Mouse (Mus musculus): ENCODE measurements at regions not wholly inside any gene's neighbourhood (a gene's known extent, or its start where the extent isn't known, plus 50 kb on each side); places are given as distances from the start of the nearest gene placed in this dataset.
A peak's percentile ranks its signal among the peaks of the same experiment; 100 is the strongest.

GRCm38 (mm10) chr7:145043455-145044149 is 103.9 kb upstream of the Ccnd1 start:
- no peak for DNase-seq (ENCODE audit: low spot score)

- DNase-seq (ENCODE audit: low spot score), result no peak
Observed at GRCm38 (mm10) chr7:145040871-145041270, 101.1 kb upstream of the Ccnd1 start.

- DNase-seq (ENCODE audit: low spot score), result no peak
Observed at GRCm38 (mm10) chr7:145034385-145034784, 94.7 kb upstream of the Ccnd1 start.

GRCm38 (mm10) chr7:145031275-145031674 is 91.5 kb upstream of the Ccnd1 start:
- no peak for DNase-seq (ENCODE audit: low spot score)

- DNase-seq (ENCODE audit: low spot score), result peak; percentile 75
Observed at GRCm38 (mm10) chr7:145030635-145031141, 91.0 kb upstream of the Ccnd1 start.

- DNase-seq (ENCODE audit: low spot score), result no peak
Observed at GRCm38 (mm10) chr7:145029622-145030021, 89.9 kb upstream of the Ccnd1 start.

- no peak for DNase-seq (ENCODE audit: low spot score)
Observed at GRCm38 (mm10) chr7:145029124-145029523, 89.4 kb upstream of the Ccnd1 start.

GRCm38 (mm10) chr7:145027061-145027460 is 87.3 kb upstream of the Ccnd1 start:
- no peak for DNase-seq (ENCODE audit: low spot score)

- DNase-seq (ENCODE audit: low spot score), result no peak
Observed at GRCm38 (mm10) chr7:145026014-145026285, 86.2 kb upstream of the Ccnd1 start.

GRCm38 (mm10) chr7:145025186-145026013 is 85.7 kb upstream of the Ccnd1 start:
- no peak for DNase-seq (ENCODE audit: low spot score)

GRCm38 (mm10) chr7:145024651-145025050 is 84.9 kb upstream of the Ccnd1 start:
- no peak for DNase-seq (ENCODE audit: low spot score)

- peak; percentile 27 for DNase-seq (ENCODE audit: low spot score)
Observed at GRCm38 (mm10) chr7:145019137-145019536, 79.4 kb upstream of the Ccnd1 start.

- DNase-seq (ENCODE audit: low spot score), result no peak
Observed at GRCm38 (mm10) chr7:145018149-145018548, 78.4 kb upstream of the Ccnd1 start.

- DNase-seq (ENCODE audit: low spot score), result no peak
Observed at GRCm38 (mm10) chr7:145015463-145016085, 75.8 kb upstream of the Ccnd1 start.

- no peak for DNase-seq (ENCODE audit: low spot score)
Observed at GRCm38 (mm10) chr7:145010757-145011156, 71.0 kb upstream of the Ccnd1 start.

- no peak for DNase-seq (ENCODE audit: low spot score)
Observed at GRCm38 (mm10) chr7:145010004-145010403, 70.3 kb upstream of the Ccnd1 start.

- DNase-seq (ENCODE audit: low spot score), result no peak
Observed at GRCm38 (mm10) chr7:145008662-145009333, 69.1 kb upstream of the Ccnd1 start.

- DNase-seq (ENCODE audit: low spot score), result peak; percentile 46
Observed at GRCm38 (mm10) chr7:145007216-145007615, 67.5 kb upstream of the Ccnd1 start.

GRCm38 (mm10) chr7:145001503-145002084 is 61.9 kb upstream of the Ccnd1 start:
- DNase-seq (ENCODE audit: low spot score), result no peak

- no peak for DNase-seq (ENCODE audit: low spot score)
Observed at GRCm38 (mm10) chr7:144999741-145000140, 60.0 kb upstream of the Ccnd1 start.

GRCm38 (mm10) chr7:144996847-144997246 is 57.1 kb upstream of the Ccnd1 start:
- no peak for DNase-seq (ENCODE audit: low spot score)

GRCm38 (mm10) chr7:144994229-144994628 is 54.5 kb upstream of the Ccnd1 start:
- DNase-seq (ENCODE audit: low spot score), result no peak
